Mouse (Mus musculus): ENCODE results near the gene Susd5. TPM values are rescaled to one million over a fixed set of nuclear protein-coding genes. Genes with fewer than 3 reads are reported as not detected.
"Not testable (repeated sequence)": the region's sequence is repeated elsewhere in the genome, so short reads cannot be mapped to it uniquely, and the experiment has no call there.

Susd5 gene
- total RNA-seq, 2 experiments from 2014 or later, result 0.23 to 0.29 TPM

DNA sequence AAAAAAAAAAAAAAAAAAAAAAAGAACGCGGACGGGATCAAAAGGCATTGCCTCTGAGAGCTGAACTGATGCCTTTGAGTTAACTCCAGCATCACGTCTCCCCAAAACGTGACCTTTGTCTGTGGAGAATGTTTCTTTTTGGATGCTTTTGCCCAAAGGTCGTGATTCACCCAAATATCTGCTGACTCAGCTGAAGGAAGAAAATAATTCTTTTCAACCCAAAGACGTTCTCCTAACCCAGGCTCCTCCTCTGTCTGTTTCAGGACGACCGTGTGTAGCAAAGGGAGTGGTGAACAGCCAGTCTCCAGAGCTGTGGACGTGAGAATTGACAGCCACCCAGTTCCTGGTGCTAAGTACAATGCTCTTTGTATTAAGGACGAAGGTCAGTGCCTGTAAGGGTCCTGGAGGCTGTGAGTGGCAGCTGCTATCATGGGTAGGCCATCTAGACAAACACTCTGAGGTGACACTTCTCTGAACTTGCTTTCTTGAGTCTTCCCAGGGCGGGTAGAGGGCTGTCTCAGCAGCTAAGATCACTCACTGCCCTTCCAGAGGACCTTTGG lies 11.6 kb downstream of the Susd5 start:
- DNase-seq (ENCODE audit: low spot score in 2 of 2), result no peak

DNA sequence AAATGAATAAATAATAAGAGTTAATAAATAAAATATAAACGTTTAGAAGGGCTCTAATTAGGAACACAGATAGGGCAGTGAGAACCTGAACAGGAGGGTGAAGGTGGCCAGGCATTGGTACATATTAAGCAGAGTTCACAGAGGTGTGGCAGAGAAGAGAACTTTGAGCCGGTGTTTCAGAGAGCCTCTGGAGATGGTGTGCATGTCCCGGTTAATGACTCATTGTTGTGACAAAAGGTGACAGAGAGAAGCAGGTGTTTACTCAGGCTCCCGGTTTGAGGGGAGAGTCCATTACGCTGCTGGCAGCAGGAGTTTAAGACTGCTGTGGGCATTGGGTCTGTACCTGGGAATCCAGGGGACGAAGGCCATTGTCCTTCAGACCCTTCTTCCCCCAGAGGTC lies 12.4 kb downstream of the Susd5 start:
- no peak for DNase-seq (ENCODE audit: low spot score in 2 of 2)

DNA sequence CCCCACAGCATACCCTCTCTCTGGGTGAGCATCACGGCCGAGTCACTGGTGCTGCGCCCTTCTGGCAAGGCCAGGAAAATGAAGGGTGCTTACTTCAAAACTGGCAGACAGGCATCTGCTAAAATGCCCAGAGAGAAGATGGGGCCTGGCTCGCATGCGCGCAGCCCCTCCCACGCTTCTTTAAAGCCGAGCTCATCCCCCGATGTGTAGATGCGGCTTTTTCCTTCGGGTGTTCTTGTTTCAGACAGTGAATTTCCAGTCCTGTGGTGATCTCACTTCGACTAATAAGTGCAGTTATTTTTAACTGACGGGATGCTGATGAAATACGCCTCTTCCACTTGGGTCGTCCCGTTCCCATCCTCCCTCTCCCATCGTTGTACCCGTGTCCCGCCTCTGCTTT lies 16.7 kb downstream of the Susd5 start:
- no peak for DNase-seq (ENCODE audit: low spot score in 2 of 2)

DNA sequence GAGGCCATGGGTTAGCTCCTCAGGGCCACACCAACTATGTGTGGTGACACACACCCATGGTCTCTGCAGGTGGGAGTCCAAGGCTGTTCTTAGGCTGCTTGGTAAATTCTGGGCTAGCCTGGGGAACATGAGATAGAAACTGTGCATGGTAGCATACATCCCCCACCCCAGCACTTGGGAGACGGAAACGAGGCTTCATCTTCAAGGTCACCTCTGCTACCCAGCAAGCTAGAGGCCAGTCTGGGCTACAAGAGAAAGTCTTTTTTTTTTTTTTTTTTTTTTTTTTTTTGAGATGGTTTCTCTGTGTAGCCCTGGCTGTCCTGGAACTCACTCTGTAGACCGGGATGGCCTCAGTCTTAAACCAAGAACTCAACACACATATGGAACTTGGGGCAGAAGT lies 29.5 kb downstream of the Susd5 start:
- no peak for DNase-seq (ENCODE audit: low spot score in 2 of 2)

DNA sequence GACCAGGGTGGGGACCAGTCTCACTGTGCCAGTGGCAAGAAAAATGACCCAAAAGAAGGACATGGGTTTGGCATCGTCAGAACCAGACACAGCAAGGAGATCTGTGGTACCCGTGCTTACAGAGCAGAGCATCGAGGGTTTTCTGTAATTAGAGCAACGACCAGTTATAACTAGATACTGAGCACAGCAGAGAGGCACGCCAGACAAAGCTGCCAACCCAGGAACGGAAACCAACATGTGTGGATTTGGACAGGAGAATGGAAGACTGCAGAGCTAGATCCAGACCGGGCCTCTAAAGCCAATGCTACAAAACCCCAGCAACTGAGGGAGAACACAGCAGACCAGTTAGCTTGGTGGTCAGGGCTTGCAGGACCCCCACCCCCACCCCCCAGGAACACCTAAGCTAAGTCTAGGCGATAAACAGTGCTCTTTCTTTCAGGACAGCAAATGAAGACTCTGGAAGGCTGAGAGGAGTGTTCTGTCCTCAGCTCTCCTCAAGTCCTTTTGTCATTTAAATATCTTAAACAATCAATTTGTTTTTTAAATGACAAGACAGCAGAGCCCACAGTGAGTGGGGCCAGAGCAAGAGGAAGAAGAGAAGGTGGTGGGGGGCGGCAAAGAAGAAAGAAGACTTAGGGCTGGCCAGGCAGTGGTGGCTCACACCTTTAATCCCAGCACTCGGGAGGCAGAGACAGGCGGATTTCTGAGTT lies 30.3 kb downstream of the Susd5 start:
- no peak for DNase-seq (ENCODE audit: low spot score in 2 of 2)

DNA sequence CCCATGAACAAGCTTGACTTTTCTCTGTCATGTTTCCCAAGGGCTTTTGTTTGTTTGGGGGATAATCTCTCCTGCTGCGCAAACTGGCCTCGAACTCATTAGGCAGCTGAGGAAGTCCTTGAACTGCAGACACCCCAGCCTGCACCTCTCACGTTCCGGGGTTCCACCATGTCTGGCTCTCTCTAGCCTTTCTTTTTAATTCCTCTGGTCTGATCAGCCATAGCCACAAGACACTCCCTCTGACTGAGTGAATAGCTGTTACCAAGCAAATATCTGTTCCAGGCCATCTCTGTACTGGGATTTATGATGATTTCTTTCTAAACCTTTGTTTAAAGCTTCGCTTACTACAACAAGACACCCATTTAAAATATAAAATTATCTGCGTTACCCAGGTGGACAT lies 31.9 kb downstream of the Susd5 start:
- not testable (repeated sequence) for DNase-seq (ENCODE audit: low spot score in 2 of 2)

DNA sequence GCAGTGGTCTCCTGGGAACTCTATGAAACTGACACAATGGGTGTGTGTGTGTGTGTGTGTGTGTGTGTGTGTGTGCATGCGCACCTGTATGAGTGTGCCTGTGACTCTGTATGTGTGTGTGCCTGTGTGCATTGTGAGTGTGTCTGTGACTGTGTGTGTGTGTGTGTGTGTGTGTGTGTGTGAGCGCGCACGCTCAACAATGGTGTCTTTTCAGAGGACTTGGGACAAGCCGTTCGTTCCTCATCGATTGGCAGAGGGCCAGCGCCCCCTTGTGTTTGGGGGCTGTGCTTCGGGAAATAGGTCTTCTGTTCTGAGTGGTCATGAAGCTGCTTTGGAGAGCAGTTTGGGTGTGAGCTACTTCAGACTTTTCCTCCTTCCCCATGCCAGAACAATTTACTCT lies 35.2 kb downstream of the Susd5 start:
- not testable (repeated sequence) for DNase-seq (ENCODE audit: low spot score in 2 of 2)

DNA sequence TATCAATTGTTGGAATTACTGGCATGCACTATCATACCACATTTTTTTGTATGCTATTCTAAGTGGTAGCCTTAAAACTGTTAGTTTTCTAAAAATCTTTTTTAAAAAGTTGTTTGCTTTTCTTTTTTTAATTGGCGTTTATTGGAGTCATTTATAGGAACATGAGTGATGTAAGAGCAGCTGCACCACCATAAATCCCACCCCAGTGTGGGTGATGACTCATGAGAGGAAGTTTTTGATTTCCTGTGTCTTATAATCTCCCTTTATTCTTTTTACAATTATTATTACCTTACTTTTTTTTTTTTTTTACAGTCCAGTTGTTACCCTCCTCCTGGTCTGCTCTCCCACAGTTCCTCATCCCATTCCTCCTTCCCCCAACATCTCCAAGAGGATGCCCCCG lies 37.9 kb downstream of the Susd5 start:
- DNase-seq (ENCODE audit: low spot score in 2 of 2), result no peak

DNA sequence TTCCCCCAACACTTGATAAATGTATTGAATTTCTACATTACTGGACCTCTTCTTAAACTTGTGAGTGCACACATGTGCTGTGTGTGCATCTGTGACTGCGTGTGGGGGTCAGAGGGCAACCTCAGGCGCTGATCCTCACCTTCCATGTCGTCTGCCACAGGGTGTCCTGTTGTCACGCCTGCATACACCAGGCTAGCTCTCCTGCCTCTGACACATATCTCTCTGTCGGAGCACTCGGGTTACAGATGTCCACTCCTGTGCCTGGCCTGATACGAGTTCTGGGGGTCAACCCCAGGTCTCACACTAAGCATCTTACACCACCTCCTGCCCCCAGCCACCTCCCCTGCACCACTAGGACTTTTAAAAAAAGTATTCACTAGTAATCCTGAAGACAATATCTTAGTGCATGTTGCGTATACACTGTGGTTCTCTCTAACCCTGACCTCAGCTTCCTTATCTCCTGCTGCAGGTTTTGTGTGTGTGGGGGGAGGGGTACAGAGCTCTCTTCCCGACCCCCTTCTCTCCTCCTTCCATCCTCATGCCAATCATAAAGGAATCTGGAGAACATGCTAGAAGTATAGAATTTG lies 41.9 kb downstream of the Susd5 start:
- no peak for DNase-seq (ENCODE audit: low spot score in 2 of 2)

DNA sequence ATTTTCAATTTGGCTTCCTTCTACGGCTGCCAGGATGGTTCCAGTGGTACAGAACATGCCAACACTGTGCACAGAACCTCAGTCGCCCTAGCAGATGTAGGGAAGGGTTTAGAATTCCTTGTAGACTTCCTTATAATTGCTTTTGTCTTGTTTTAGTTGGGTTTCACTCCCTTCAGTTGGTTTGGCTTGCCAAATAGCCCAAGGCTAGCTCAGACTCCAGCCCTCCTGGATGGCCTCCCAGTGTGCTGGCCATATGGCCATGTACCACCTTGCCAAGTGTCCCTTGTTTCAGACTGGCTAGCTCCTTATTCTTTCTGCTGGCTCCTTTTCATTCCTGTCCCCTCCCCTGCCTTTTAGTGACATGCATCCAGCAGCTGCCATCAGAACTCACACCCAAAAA lies 53.3 kb downstream of the Susd5 start:
- DNase-seq (ENCODE audit: low spot score in 2 of 2), result no peak

DNA sequence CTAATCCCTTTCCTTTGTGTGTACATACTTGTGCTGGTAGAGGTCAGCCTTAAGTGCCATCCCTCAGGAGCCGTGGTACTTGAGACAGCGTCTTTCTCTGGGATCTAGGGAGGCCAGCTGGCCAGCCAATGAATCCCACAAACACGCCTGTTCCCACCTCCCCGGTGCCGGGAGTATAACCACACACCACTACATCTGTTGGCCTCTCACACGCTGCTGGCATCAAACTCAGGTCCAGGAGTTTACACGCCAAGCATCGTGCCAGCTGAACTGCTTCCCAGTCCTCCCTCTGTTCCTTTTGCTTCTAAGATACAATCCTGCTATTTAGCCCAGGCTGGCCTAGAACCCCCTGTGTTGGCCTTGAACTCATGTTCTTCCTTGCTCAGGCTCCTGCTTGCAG lies 54.2 kb downstream of the Susd5 start:
- no peak for DNase-seq (ENCODE audit: low spot score in 2 of 2)

DNA sequence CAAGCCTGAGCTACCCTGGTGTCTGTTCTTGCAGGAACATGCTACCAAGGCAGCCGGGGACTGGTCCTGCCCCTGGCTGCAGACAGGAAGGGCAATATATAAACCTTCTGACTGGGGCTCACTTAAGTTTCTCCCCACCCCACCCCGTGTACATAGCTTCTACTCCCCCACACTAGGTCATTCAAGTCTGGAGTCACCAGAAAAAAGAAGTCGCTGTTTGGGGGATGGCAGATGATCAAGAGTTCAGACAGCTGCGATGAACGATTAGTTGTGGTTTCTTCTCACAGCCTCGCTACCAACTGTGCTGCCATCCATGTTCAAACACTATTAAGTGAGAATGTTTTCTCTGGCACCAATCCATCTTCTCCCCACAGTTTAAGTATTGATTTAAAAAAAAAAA lies 55.3 kb downstream of the Susd5 start:
- DNase-seq (ENCODE audit: low spot score in 2 of 2), result no peak

DNA sequence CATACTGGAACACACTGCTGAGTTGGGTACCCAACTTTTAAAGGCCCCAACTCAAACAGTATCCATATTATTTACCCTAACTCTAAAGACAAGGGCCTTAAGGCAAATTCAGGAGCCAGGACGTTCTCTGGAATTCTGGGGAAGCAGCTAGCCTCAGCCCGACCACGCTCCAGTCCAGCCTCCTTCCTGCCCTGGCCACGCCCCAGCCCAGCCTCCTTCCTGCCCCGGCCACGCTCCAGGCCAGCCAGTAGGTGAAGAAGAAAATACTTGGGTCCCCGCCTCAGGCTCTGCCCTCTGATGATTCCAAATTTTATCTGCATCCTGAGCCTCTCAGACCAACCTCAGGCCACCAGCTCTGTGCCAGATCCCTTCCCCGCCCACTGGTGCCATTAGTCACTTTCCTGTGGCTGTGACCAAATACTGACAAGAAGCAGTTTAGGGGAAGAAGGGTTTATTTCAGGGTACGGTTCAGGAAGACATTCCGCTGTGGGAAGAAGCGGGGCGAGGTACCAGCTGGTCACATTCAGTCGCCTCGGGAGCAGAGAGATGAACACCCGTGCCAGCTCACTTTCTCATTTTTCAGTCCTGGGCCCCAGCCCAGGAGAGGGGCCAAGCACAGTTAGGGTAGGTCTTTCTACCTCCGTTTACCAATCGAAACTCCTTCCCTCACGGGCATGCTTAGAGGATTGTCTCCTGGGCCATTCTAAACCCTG lies 57.1 kb downstream of the Susd5 start:
- no peak for DNase-seq (ENCODE audit: low spot score in 2 of 2)

DNA sequence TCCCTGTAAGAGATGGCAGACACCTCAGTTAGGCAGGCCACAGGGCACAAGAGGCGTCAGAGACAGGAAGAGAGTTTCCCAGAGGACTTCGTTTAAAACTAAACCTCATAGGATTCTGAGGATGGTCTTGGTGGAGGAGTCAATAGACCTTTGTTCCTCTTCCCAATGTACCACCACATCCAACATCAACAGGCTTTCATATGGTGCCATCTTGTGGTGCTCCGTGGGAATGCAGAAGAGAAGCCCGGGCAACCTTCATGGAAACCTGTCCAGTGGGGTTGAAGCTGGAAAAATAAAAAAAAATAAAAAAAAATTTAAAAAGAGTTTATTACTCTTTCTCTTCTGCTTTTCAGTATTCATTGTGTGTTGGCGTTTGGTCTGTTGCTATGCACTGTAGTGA lies 59.7 kb downstream of the Susd5 start:
- DNase-seq (ENCODE audit: low spot score in 2 of 2), result peak; percentile 63

DNA sequence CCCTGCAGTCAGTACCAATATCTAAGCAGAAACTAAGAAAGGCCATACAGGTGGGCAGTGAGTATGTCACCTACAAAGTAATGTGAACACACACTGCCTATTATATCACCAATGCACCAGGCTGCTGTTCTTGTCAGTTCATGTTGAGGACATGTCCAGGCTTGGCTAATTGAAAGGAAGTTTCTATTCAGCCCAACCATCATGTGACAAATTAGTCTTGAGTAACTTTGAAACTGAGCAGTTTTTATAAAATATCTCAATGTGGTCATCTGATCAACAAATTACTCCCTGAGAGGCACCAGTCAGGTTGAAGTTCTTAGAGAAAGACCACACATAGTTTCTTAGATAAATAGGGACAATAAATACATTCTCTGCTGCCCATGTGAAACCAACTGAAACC lies 65.9 kb downstream of the Susd5 start:
- not testable (repeated sequence) for DNase-seq (ENCODE audit: low spot score in 2 of 2)

DNA sequence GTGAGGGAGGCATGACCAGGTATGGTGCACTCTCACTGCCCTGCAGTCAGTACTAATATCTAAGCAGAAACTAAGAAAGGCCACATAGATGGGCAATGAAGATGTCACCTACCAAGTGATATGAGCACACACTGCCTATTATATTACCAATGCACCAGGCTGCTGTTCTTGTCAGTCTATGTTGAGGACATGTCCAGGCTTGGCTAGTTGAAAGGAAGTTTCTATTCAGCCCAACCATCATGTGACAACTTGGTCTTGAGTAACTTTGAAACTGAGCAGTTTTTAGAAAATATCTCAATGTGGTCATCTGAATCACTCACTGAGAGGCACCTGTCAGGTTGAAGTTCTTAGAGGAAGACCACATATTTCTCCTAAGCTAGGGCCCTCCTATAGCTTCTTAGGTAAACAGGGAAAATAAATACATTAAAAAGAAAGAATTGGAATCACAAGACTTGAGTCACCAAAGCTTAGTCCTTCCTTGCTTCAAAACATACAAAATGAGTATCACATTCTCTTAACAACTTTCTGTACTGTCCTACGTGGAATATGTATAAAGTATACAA lies 72.4 kb downstream of the Susd5 start:
- not testable (repeated sequence) for DNase-seq (ENCODE audit: low spot score in 2 of 2)

Other genes with a start within 250 kb of the Susd5 start
- gene Ubp1, start 126.2 kb upstream of the Susd5 start, total RNA-seq (2021), result 10 to 100 TPM; 47.0 to 65.1 TPM
- 1 to 10 TPM; 1.8 to 2.3 TPM for gene Fbxl2, start 10.9 kb upstream of the Susd5 start, total RNA-seq (2021)

Data from adrenal gland, adult 18-20 months (tissue).